Mouse (Mus musculus) intestine, postnatal 0 days (tissue): ENCODE measurements at regions not wholly inside any gene's neighbourhood (a gene's known extent, or its start where the extent isn't known, plus 50 kb on each side); places are given as distances from the start of the nearest gene placed in this dataset.

Experiments used
- ATAC-seq: fragments of 200-750 bp; cut with Nextera tagmentation; 2 replicates; pipeline ENCODE4 v1.8.0; 2017; ENCODE audit warnings: mild to moderate bottlenecking, moderate TSS enrichment, moderate library complexity
- H3K27ac ChIP-seq: fragments of 300-500 bp; sonication (generic); 2 replicates; pipeline ENCODE4 v1.5.1; 2014; ENCODE audit warnings: mild to moderate bottlenecking, low read depth, low read length, moderate library complexity
- H3K27me3 ChIP-seq: fragments of 300-500 bp; sonication (generic); replicated peaks from 2 replicates; pipeline ENCODE4 v1.6.1; 2014; ENCODE audit warnings: low read length, mixed read lengths; ENCODE audit not compliant: control insufficient read depth, insufficient read depth
- H3K36me3 ChIP-seq: fragments of 300-500 bp; sonication (generic); 2 replicates; pipeline ENCODE4 v1.6.1; 2014; ENCODE audit warnings: mild to moderate bottlenecking, moderate library complexity; ENCODE audit not compliant: control insufficient read depth, insufficient read depth
- H3K4me1 ChIP-seq: fragments of 300-500 bp; sonication (generic); replicated peaks from 2 replicates; pipeline ENCODE4 v1.6.1; 2014; ENCODE audit warnings: antibody characterized with exemption, low read length, mixed read lengths; ENCODE audit not compliant: control insufficient read depth, insufficient read depth
- H3K4me2 ChIP-seq: fragments of 300-500 bp; sonication (generic); replicated peaks from 2 replicates; pipeline ENCODE4 v1.6.1; 2014; ENCODE audit warnings: low read depth, mild to moderate bottlenecking, moderate library complexity
- H3K4me3 ChIP-seq: fragments of 300-500 bp; sonication (generic); 2 replicates; pipeline ENCODE4 v1.5.1; 2014; ENCODE audit warnings: low read depth, low read length
- H3K9ac ChIP-seq: fragments of 300-500 bp; sonication (generic); 2 replicates; pipeline ENCODE4 v1.6.1; 2014; ENCODE audit warnings: mild to moderate bottlenecking, low read depth, low read length
- H3K9me3 ChIP-seq: fragments of 300-500 bp; sonication (generic); 2 replicates; pipeline ENCODE4 v1.6.1; 2016; ENCODE audit warnings: mixed run types; ENCODE audit not compliant: control insufficient read depth
- CTCF ChIP-seq: sonication (generic); IDR thresholded peaks from 2 replicates; pipeline ENCODE4 v1.5.1; 2016; ENCODE audit warnings: low read depth, mild to moderate bottlenecking, control low read depth, antibody characterized with exemption, moderate library complexity
- WGBS: fragments of 180-500 bp; shearing (Covaris S2); extraction: QIAGEN DNeasy Blood & Tissue Kit; methylation state at CpG from one replicate; pipeline ENCODE4 v1.1.7; 2014; 5-methylcytosine and 5-hydroxymethylcytosine counted together

DNA sequence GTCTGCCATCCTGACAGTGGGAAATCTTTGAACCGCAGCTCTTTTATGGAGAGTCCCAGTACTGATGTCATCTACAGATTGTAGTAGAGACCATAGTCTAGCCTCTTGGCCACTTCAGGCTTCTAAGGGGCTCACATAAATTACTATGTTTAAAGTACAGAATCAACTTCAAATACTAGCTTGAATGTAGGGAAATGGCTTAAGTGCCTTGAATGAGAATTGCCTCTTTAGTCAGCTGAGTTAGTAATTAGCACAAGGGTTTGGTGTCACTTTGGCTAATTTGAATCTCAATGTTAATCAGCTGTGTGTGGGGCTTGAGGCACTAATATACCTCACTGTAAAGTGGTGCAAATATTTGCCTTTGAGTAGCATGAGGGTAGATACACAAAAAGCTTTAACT lies 152.2 kb upstream of the Fam19a1 start:
- no peak overlapping the region for H3K27ac ChIP-seq
- no peak overlapping the region for H3K9ac ChIP-seq
- 76% methylated on average over 1 of the region's 1 CpGs for WGBS
- no peaks in the 10 kb centered on the region for H3K27me3 ChIP-seq
- H3K36me3 ChIP-seq, result no peaks in the 10 kb centered on the region
- no peaks in the 10 kb centered on the region for H3K4me1 ChIP-seq
- no peak for ATAC-seq
- no peak for TF ChIP-seq CTCF
- no peak overlapping the region for H3K4me3 ChIP-seq
- no peak overlapping the region for H3K4me2 ChIP-seq
- no peaks in the 10 kb centered on the region for H3K9me3 ChIP-seq

DNA sequence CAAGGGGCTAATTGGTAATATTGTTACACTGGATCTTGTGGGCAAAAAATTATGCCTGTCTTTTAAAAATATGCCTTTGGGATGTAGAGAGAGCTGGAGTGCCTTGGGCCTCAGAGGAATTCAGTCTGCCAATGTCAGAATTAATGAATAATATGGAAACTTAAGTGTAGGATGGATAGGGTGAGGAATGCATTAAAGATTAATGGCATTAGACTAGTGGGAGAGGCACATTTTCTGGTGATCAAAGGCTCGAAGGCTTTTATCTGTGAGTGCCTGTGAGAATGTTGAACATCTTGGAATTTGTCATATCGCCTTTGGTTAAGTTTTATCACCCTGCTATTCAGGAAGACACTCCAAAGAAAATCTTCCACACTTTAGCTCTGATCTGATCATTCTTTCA lies 146.7 kb upstream of the Fam19a1 start:
- no peak for ATAC-seq
- 58% methylated on average over 2 of the region's 2 CpGs for WGBS
- no peak for TF ChIP-seq CTCF

DNA sequence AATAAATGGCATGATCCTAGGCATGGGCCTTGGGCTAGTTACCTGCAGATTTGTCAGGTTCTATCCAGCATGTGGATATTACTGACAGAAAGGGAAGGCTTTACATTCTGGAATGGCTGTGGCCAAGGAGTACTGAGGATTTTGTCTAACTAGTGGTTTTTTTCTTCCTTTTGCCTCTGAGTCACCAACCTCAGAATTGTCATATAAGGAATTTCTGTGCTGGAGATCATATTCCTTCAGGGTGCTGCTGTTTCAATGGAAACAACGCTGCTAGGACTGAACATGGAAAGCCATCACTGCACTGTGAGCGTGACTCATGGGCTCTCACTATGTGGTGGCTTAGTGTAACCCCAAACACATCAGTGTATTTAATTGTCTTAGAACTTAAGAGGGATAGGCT lies 137.0 kb upstream of the Fam19a1 start:
- Histone ChIP-seq H3K27ac (no peak overlapping the region), H3K36me3 (no peaks in the 10 kb centered on the region), H3K4me2 (no peak overlapping the region), H3K27me3 (no peaks in the 10 kb centered on the region), H3K4me1 (no peaks in the 10 kb centered on the region), H3K9me3 (no peaks in the 10 kb centered on the region), H3K9ac (no peak overlapping the region), H3K4me3 (no peak overlapping the region)
- no peak for TF ChIP-seq CTCF
- WGBS, result 93% methylated on average over 2 of the region's 2 CpGs
- no peak for ATAC-seq

More for the DNA sequence above, 146.7 kb upstream of the Fam19a1 start:
- Histone ChIP-seq H3K4me1 (no peaks in the 10 kb centered on the region), H3K4me2 (no peak overlapping the region), H3K36me3 (no peaks in the 10 kb centered on the region), H3K9me3 (no peaks in the 10 kb centered on the region), H3K4me3 (no peak overlapping the region), H3K27ac (no peak overlapping the region), H3K27me3 (no peaks in the 10 kb centered on the region), H3K9ac (no peak overlapping the region)

DNA sequence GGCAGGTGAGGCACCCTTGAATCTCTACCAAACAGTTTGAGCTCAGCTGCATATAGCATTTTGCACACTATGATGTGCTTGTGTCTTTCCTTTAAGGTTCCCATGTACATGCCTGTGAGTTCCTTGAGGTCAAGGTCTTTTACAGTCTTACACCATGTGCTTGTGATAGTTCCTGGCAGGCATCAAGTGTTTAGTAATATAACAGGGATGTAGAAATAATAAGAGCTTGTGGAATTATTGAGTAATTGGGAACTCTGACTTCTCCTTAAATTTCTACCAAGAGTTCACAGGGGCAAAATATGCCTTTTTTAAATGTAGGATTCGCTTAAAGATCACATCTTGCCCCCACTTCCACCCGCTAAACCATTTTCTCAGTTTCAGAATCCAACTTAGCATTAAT lies 115.9 kb upstream of the Fam19a1 start:
- H3K9me3 ChIP-seq, result no peaks in the 10 kb centered on the region
- no peaks in the 10 kb centered on the region for H3K4me1 ChIP-seq
- no peak overlapping the region for H3K4me2 ChIP-seq
- 92% methylated on average over 2 of the region's 2 CpGs for WGBS
- H3K36me3 ChIP-seq, result no peaks in the 10 kb centered on the region
- no peaks in the 10 kb centered on the region for H3K27me3 ChIP-seq
- ATAC-seq, result no peak
- H3K27ac ChIP-seq, result no peak overlapping the region
- H3K9ac ChIP-seq, result no peak overlapping the region
- no peak overlapping the region for H3K4me3 ChIP-seq
- TF ChIP-seq CTCF, result no peak

DNA sequence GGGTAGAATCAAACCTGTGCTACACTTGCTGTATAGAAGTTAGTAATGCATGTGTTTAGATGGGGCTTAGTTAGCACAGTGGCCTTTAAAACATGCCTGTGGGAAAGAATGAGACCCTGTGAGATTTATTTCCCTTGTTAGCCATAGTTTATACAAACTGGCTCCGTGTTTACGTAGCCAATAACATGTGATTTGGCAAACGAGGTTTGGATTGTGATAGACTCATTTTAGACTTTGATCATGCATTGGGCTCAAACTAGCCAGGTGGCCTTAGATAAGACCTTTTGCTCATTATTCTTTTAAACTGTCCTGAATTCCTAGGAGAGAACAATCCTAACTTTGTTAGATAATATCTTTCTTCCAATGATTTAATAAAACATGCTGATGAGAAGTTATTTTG lies 115.2 kb upstream of the Fam19a1 start:
- Histone ChIP-seq H3K4me2 (no peak overlapping the region), H3K36me3 (no peaks in the 10 kb centered on the region), H3K4me1 (no peaks in the 10 kb centered on the region), H3K27ac (no peak overlapping the region), H3K9me3 (no peaks in the 10 kb centered on the region), H3K4me3 (no peak overlapping the region), H3K27me3 (no peaks in the 10 kb centered on the region), H3K9ac (no peak overlapping the region)
- 38% methylated on average over 3 of the region's 3 CpGs for WGBS
- ATAC-seq, result no peak
- TF ChIP-seq CTCF, result no peak

DNA sequence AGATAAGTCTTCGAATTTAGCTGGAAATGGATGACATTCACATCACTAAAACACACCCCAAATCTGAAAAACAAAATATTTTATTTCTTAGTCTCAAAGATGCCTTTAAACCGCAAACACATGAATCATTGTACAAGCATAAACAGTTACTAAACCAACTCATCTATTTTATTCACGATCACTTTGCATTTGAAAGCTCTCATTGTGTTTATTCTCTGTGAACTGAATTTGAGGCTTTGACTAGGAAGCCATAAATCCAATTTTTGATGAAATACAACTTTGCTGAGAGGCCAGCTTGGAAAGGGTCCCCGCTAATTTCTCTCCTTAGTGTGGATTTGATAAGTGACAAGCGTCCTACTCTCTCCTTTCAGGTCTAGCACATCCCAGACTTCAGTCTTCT lies 113.5 kb upstream of the Fam19a1 start:
- Histone ChIP-seq H3K27ac (no peak overlapping the region), H3K9me3 (no peaks in the 10 kb centered on the region), H3K4me2 (no peak overlapping the region), H3K4me3 (no peak overlapping the region), H3K9ac (no peak overlapping the region), H3K27me3 (no peaks in the 10 kb centered on the region), H3K4me1 (no peaks in the 10 kb centered on the region), H3K36me3 (no peaks in the 10 kb centered on the region)
- no peak for ATAC-seq
- TF ChIP-seq CTCF, result no peak
- WGBS, result 71% methylated on average over 5 of the region's 5 CpGs

DNA sequence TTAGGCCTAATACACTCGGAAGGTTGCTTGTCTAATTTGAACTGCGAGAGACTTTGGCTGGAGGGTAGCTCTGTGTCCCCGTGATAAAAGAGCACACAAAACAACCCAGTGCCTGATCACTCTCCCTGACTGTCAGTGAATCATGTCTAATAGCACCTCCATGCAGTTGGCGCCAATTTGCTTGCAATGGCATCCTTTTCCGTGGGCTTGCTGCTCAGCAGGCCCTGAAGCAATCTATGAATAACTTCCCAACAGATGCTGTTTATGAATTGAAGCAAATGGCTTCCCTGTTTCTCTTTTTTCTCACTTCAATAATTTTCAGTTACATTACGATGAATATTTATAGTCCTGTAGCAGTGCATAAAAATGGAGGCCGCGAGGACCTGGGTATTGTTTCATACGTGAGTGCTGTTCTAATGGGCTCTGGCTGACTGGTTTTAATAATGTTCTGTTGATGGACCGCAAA lies 112.9 kb upstream of the Fam19a1 start:
- Histone ChIP-seq H3K36me3 (no peaks in the 10 kb centered on the region), H3K27ac (no peak overlapping the region), H3K9ac (no peak overlapping the region), H3K27me3 (no peaks in the 10 kb centered on the region), H3K4me1 (no peaks in the 10 kb centered on the region), H3K4me2 (no peak overlapping the region), H3K9me3 (no peaks in the 10 kb centered on the region), H3K4me3 (no peak overlapping the region)
- ATAC-seq, result no peak
- WGBS, result 87% methylated on average over 10 of the region's 10 CpGs
- no peak for TF ChIP-seq CTCF
